In the genomic region with DNA sequence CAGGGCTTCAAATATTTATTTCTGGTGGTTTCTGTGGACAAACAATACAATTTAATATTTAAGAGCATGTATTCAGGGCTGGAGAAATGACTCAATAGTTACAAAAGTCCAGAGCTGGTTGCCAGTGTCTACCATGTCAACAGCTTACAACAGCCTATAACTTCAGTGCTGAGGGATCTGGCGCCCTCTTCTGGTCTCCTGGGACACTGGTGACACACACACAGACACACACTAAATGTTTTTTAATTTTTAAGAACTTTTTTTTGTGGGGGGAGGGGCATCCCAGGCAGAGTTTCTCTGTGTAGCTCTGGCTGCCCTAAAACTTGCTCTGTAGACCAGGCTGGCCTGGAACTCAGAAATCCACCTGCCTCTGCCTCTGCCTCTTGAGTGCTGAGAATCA, we compare ENCODE assay signal across 9 mouse cellular contexts. TPM values are rescaled to one million over a fixed set of nuclear protein-coding genes. Genes with fewer than 3 reads are reported as not detected.
DNase-seq lines count a peak whose midpoint lies in the region; TF ChIP-seq lines count a peak whose summit lies in the region.
"Had no signal": no experiment of that assay in that cellular context is flagged by ENCODE, and none has a peak within 500 bp of the region (broad histone marks: within the 10 kb centered on the region; RNA-seq: fewer than 3 reads in every experiment).

No protein-coding gene starts in this region.

- TF ChIP-seq CTCF in layer of hippocampus, adult 2 months (conservative IDR thresholded peaks at IDR 0.05) = peak; percentile 72

- no peak overlapping the region for H3K4me3 ChIP-seq in layer of hippocampus, adult 2 months
- H3K4me3 ChIP-seq: megakaryocyte, embryonic 14.5 days had no signal

- peak in 1 of 2 experiments; percentile 34 for DNase-seq in layer of hippocampus, adult 2 months (ENCODE audit: low spot score in 2 of 2)
- DNase-seq in layer of hippocampus, postnatal 14 days (ENCODE audit: low spot score in 2 of 2) = no peak
- peak; percentile 57 for DNase-seq in CD4-positive helper T cell, adult 2 months (ENCODE audit: low read depth, low spot score)
- DNase-seq in MN1 (ENCODE audit: low spot score) = peak; percentile 54
- peak; percentile 69 for DNase-seq in embryo, embryonic 10.5 days (ENCODE audit: low spot score)
- DNase-seq in kidney, postnatal 4 days = peak; percentile 80 to 83
- peak; percentile 71 for DNase-seq in thymus, postnatal 0 days (ENCODE audit: low spot score)

- no peak overlapping the region for H3K27ac ChIP-seq in layer of hippocampus, adult 2 months

RNA-seq across cellular contexts. Expression of a gene that starts 4.8 kb away (rescaled TPM):
- total RNA-seq in layer of hippocampus, adult 2 months (2021) = under 1 TPM; 0.81 to 0.97 TPM
- total RNA-seq in layer of hippocampus, postnatal 14 days (2021) = 1 to 10 TPM; 1.3 to 1.6 TPM
- polyA plus RNA-seq in thymus, postnatal 0 days (2015; fragmentation: Nextera tagmentation; extraction: Ambion mirVana) = 3.3 and 4.4 TPM in 2 replicates

RNA-seq across cellular contexts. Expression of a gene that starts 19.4 kb away (rescaled TPM):
- total RNA-seq in layer of hippocampus, adult 2 months (2021) = 10 to 100 TPM; 36.8 to 38.5 TPM
- 10 to 100 TPM; 50.0 to 53.3 TPM for total RNA-seq in layer of hippocampus, postnatal 14 days (2021)
- polyA plus RNA-seq in thymus, postnatal 0 days (2015; fragmentation: Nextera tagmentation; extraction: Ambion mirVana) = 0.06 and 0.07 TPM in 2 replicates
- total RNA-seq: gastrocnemius, adult 8-10 months had no signal

RNA-seq across cellular contexts. Expression of a gene that starts 20.1 kb away (rescaled TPM):
- total RNA-seq in layer of hippocampus, adult 2 months (2021) = not detected
- not detected for total RNA-seq in layer of hippocampus, postnatal 14 days (2021)
- not detected in 2 replicates for polyA plus RNA-seq in thymus, postnatal 0 days (2015; fragmentation: Nextera tagmentation; extraction: Ambion mirVana)
- total RNA-seq: gastrocnemius, adult 8-10 months had no signal

RNA-seq across cellular contexts. Expression of a gene that starts 26.5 kb away (rescaled TPM):
- total RNA-seq in layer of hippocampus, adult 2 months (2021) = 10 to 100 TPM; 23.6 to 24.8 TPM
- 10 to 100 TPM; 18.2 to 19.6 TPM for total RNA-seq in layer of hippocampus, postnatal 14 days (2021)
- 49.2 and 50.8 TPM in 2 replicates for polyA plus RNA-seq in thymus, postnatal 0 days (2015; fragmentation: Nextera tagmentation; extraction: Ambion mirVana)

Comparison
In these comparisons a context has a peak if more than half of its experiments do, and no peak if none do; other contexts are left out.
1. DNase-seq: peak in CD4-positive helper T cell, adult 2 months (single experiment), MN1 (single experiment), embryo, embryonic 10.5 days (single experiment), kidney, postnatal 4 days (2 of 2) and thymus, postnatal 0 days (single experiment); none in layer of hippocampus, postnatal 14 days (0 of 2).